Mouse (Mus musculus) limb, embryonic 10.5 days (tissue): ENCODE measurements around the gene Piga. TPM values are rescaled to one million over a fixed set of nuclear protein-coding genes. Genes with fewer than 3 reads are reported as not detected.
A peak's percentile ranks its signal among the peaks of the same experiment; 100 is the strongest.

Source experiments
- DNase-seq: peaks from one replicate; pipeline ENCODE4 v3.0.0-alpha.2; 2017; ENCODE audit warnings: low spot score
- H3K27ac ChIP-seq: fragments of 300-500 bp; sonication (generic); 2 replicates; pipeline ENCODE4 v1.5.1; 2016; ENCODE audit warnings: mild to moderate bottlenecking
- H3K27me3 ChIP-seq: fragments of 300-500 bp; sonication (generic); 2 replicates; pipeline ENCODE4 v1.6.1; 2016; ENCODE audit warnings: low read depth, mild to moderate bottlenecking; ENCODE audit not compliant: poor library complexity, severe bottlenecking
- H3K36me3 ChIP-seq: fragments of 300-500 bp; sonication (generic); 2 replicates; pipeline ENCODE4 v1.6.1; 2016; ENCODE audit warnings: mild to moderate bottlenecking, moderate library complexity
- H3K4me1 ChIP-seq: fragments of 300-500 bp; sonication (generic); 2 replicates; pipeline ENCODE4 v1.6.1; 2016
- H3K4me3 ChIP-seq: fragments of 300-500 bp; sonication (generic); 2 replicates; pipeline ENCODE4 v1.5.1; 2016; ENCODE audit warnings: mild to moderate bottlenecking, moderate library complexity
- H3K9me3 ChIP-seq: fragments of 300-500 bp; sonication (generic); replicated peaks from 2 replicates; pipeline ENCODE4 v1.6.1; 2016; ENCODE audit warnings: mild to moderate bottlenecking
- WGBS: fragments of 180-500 bp; shearing (Covaris S2); methylation state at CpG from one replicate; pipeline ENCODE4 v1.1.7; 2016; 5-methylcytosine and 5-hydroxymethylcytosine counted together
- polyA plus RNA-seq: library from polyadenylated mRNA; unstranded; fragments of >200 nt; fragmentation: Nextera tagmentation; extraction: Ambion mirVana; gene quantifications from 2 replicates; pipeline ENCODE4 v1.2.1, GENCODE M21; 2016

The Piga gene
- polyA plus RNA-seq, 1 experiment from 2014 or later = 23.0 TPM

- peaks cover 3% of the 10 kb centered on the region; the same call in 1 of the 2 replicates for H3K4me1 ChIP-seq
- H3K4me3 ChIP-seq = no peak overlapping the region
- 95% methylated on average over 2 of the region's 2 CpGs for WGBS
- H3K36me3 ChIP-seq = no peaks in the 10 kb centered on the region
- H3K27ac ChIP-seq = no peak overlapping the region
- no peaks in the 10 kb centered on the region for H3K9me3 ChIP-seq
- DNase-seq = no peak
- peaks cover 93% of the 10 kb centered on the region for H3K27me3 ChIP-seq
Observed at GRCm38 (mm10) chrX:164416803-164417202, 2.8 kb upstream of the Piga start.

- no peak for DNase-seq
- Histone ChIP-seq H3K9me3 (no peaks in the 10 kb centered on the region), H3K27me3 (peaks cover 94% of the 10 kb centered on the region)
Observed at GRCm38 (mm10) chrX:164418008-164418407, 1.6 kb upstream of the Piga start.

GRCm38 (mm10) chrX:164419955-164420354, 368 bp downstream of the Piga start:
- H3K27ac ChIP-seq = peak overlapping the region; percentile 81
- peaks cover 94% of the 10 kb centered on the region for H3K27me3 ChIP-seq
- peaks cover 3% of the 10 kb centered on the region; the same call in 1 of the 2 replicates for H3K4me1 ChIP-seq
- WGBS = 9% methylated on average over 13 of the region's 13 CpGs
- no peaks in the 10 kb centered on the region for H3K9me3 ChIP-seq
- H3K36me3 ChIP-seq = peaks cover 21% of the 10 kb centered on the region
- DNase-seq = no peak
- peak overlapping the region; percentile 61 for H3K4me3 ChIP-seq

More at GRCm38 (mm10) chrX:164418008-164418407, 1.6 kb upstream of the Piga start:
- H3K4me3 ChIP-seq = no peak overlapping the region
- H3K4me1 ChIP-seq = peaks cover 3% of the 10 kb centered on the region; the same call in 1 of the 2 replicates
- H3K27ac ChIP-seq = no peak overlapping the region
- peaks cover 7% of the 10 kb centered on the region for H3K36me3 ChIP-seq

- Histone ChIP-seq H3K4me3 (peak overlapping the region; percentile 61), H3K36me3 (peaks cover 27% of the 10 kb centered on the region), H3K27me3 (peaks cover 94% of the 10 kb centered on the region), H3K27ac (no peak overlapping the region), H3K9me3 (no peaks in the 10 kb centered on the region), H3K4me1 (peaks cover 3% of the 10 kb centered on the region; the same call in 1 of the 2 replicates)
- DNase-seq = no peak
- WGBS = 67% methylated on average over 3 of the region's 3 CpGs
Observed at GRCm38 (mm10) chrX:164420518-164420917, 931 bp downstream of the Piga start.

GRCm38 (mm10) chrX:164424821-164425220, 5.2 kb downstream of the Piga start:
- Histone ChIP-seq H3K4me1 (peaks cover 3% of the 10 kb centered on the region; the same call in 1 of the 2 replicates), H3K36me3 (peaks cover 46% of the 10 kb centered on the region), H3K4me3 (no peak overlapping the region), H3K27ac (no peak overlapping the region), H3K9me3 (no peaks in the 10 kb centered on the region), H3K27me3 (peaks cover 98% of the 10 kb centered on the region)
- no peak for DNase-seq
- 92% methylated on average over 1 of the region's 1 CpGs for WGBS

GRCm38 (mm10) chrX:164427295-164427694, 7.7 kb downstream of the Piga start:
- DNase-seq = no peak
- peaks cover 71% of the 10 kb centered on the region for H3K36me3 ChIP-seq
- no peaks in the 10 kb centered on the region for H3K9me3 ChIP-seq
- H3K27ac ChIP-seq = no peak overlapping the region
- WGBS = 92% methylated on average over 4 of the region's 4 CpGs
- H3K27me3 ChIP-seq = peaks cover 97% of the 10 kb centered on the region
- no peaks in the 10 kb centered on the region for H3K4me1 ChIP-seq
- H3K4me3 ChIP-seq = no peak overlapping the region

GRCm38 (mm10) chrX:164428224-164428623, 8.6 kb downstream of the Piga start:
- WGBS = 87% methylated on average over 2 of the region's 2 CpGs
- Histone ChIP-seq H3K4me1 (no peaks in the 10 kb centered on the region), H3K4me3 (no peak overlapping the region), H3K27ac (no peak overlapping the region), H3K27me3 (peaks cover 96% of the 10 kb centered on the region), H3K36me3 (peaks cover 69% of the 10 kb centered on the region), H3K9me3 (no peaks in the 10 kb centered on the region)
- no peak for DNase-seq

- no peaks in the 10 kb centered on the region for H3K4me1 ChIP-seq
- DNase-seq = no peak
- no peak overlapping the region for H3K4me3 ChIP-seq
- peaks cover 57% of the 10 kb centered on the region for H3K36me3 ChIP-seq
- peaks cover 79% of the 10 kb centered on the region for H3K27me3 ChIP-seq
- no peak overlapping the region for H3K27ac ChIP-seq
- 91% methylated on average over 6 of the region's 6 CpGs for WGBS
- H3K9me3 ChIP-seq = no peaks in the 10 kb centered on the region
Observed at GRCm38 (mm10) chrX:164430621-164431020, 11.0 kb downstream of the Piga start.

- Histone ChIP-seq H3K4me1 (no peaks in the 10 kb centered on the region), H3K27ac (no peak overlapping the region), H3K27me3 (peaks cover 80% of the 10 kb centered on the region), H3K36me3 (peaks cover 57% of the 10 kb centered on the region), H3K9me3 (no peaks in the 10 kb centered on the region), H3K4me3 (no peak overlapping the region)
- DNase-seq = no peak
- 90% methylated on average over 2 of the region's 2 CpGs for WGBS
Observed at GRCm38 (mm10) chrX:164431133-164431532, 11.5 kb downstream of the Piga start.

GRCm38 (mm10) chrX:164431541-164431940, 12.0 kb downstream of the Piga start:
- Histone ChIP-seq H3K27me3 (peaks cover 80% of the 10 kb centered on the region), H3K4me1 (no peaks in the 10 kb centered on the region), H3K36me3 (peaks cover 57% of the 10 kb centered on the region), H3K4me3 (no peak overlapping the region), H3K9me3 (no peaks in the 10 kb centered on the region), H3K27ac (no peak overlapping the region)
- WGBS = 95% methylated on average over 6 of the region's 6 CpGs
- no peak for DNase-seq

GRCm38 (mm10) chrX:164432682-164433081, 13.1 kb downstream of the Piga start:
- Histone ChIP-seq H3K27me3 (peaks cover 80% of the 10 kb centered on the region), H3K9me3 (no peaks in the 10 kb centered on the region), H3K4me1 (no peaks in the 10 kb centered on the region), H3K27ac (no peak overlapping the region), H3K4me3 (no peak overlapping the region), H3K36me3 (peaks cover 55% of the 10 kb centered on the region)
- WGBS = 90% methylated on average over 9 of the region's 9 CpGs
- no peak for DNase-seq

GRCm38 (mm10) chrX:164436709-164437108, 17.1 kb downstream of the Piga start, which contains the start of gene Asb11:
Gene Asb11, plus strand, starts transcription at chrX:164436994.
- Histone ChIP-seq H3K36me3 (peaks cover 20% of the 10 kb centered on the region), H3K4me3 (no peak within 1 kb of the TSS), H3K4me1 (no peaks in the 10 kb centered on the region), H3K27me3 (peaks cover 78% of the 10 kb centered on the region), H3K27ac (no peak within 1 kb of the TSS), H3K9me3 (no peaks in the 10 kb centered on the region)
- DNase-seq = no peak
- WGBS = 81% methylated on average over 8 of the region's 8 CpGs

- Histone ChIP-seq H3K36me3 (no peaks in the 10 kb centered on the region), H3K4me1 (no peaks in the 10 kb centered on the region), H3K27me3 (peaks cover 91% of the 10 kb centered on the region), H3K27ac (no peak overlapping the region), H3K4me3 (no peak overlapping the region), H3K9me3 (no peaks in the 10 kb centered on the region)
- WGBS = 90% methylated on average over 7 of the region's 7 CpGs
- no peak for DNase-seq
Observed at GRCm38 (mm10) chrX:164439462-164439861, 19.9 kb downstream of the Piga start.

GRCm38 (mm10) chrX:164440140-164440539, 20.6 kb downstream of the Piga start:
- Histone ChIP-seq H3K9me3 (no peaks in the 10 kb centered on the region), H3K27me3 (peaks cover 94% of the 10 kb centered on the region), H3K27ac (no peak overlapping the region), H3K4me1 (no peaks in the 10 kb centered on the region), H3K4me3 (no peak overlapping the region), H3K36me3 (no peaks in the 10 kb centered on the region)
- no peak for DNase-seq
- WGBS = 88% methylated on average over 2 of the region's 2 CpGs
